Mouse (Mus musculus) olfactory bulb, adult 2 months (tissue): ENCODE results near the gene Atp8b3.

Experiments used
- CTCF ChIP-seq: fragments of 200-500 bp; IDR thresholded peaks from 2 replicates; pipeline ENCODE4 v1.5.1; 2012; ENCODE audit warnings: low read depth, mild to moderate bottlenecking, low read length, moderate library complexity; ENCODE audit not compliant: insufficient read depth
- POLR2A ChIP-seq: fragments of 200-500 bp; IDR thresholded peaks from 2 replicates; pipeline ENCODE4 v1.6.1; 2012; ENCODE audit warnings: mild to moderate bottlenecking, low read depth, low read length, moderate library complexity; ENCODE audit not compliant: insufficient read depth

DNA sequence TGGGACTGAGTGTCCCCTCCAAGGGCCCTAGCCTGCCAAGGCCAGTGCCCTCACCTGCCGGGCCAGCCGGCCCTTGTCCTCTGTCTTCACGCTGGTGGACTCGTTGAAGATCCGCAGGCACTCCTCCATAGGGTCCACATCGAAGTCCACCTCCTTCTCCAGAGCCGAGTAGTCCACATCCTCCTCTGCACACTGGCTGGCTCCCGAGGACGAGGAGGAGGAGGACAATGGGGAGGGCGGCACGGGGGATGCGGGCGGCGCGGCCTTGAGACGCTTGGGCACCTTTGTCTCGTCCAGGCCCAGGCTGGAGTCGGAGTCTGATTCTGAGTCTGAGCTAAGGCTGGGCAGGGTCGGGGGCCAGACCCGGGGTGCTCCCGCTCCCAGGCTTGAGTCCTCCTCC is 10.4 kb upstream of the Atp8b3 start:
- TF ChIP-seq POLR2A (no peak), CTCF (no peak)
